Mouse (Mus musculus) embryonic facial prominence, embryonic 11.5 days (tissue): ENCODE results near the gene Sesn2. TPM values are rescaled to one million over a fixed set of nuclear protein-coding genes. Genes with fewer than 3 reads are reported as not detected.
A peak's percentile ranks its signal among the peaks of the same experiment; 100 is the strongest.

Experiments
- ATAC-seq: fragments of 200-750 bp; cut with Nextera tagmentation; replicated peaks from 2 replicates; pipeline ENCODE4 v1.8.0; 2017; ENCODE audit warnings: low read depth; ENCODE audit not compliant: insufficient number of reproducible peaks, low FRiP score, low TSS enrichment
- DNase-seq: peaks from one replicate; pipeline ENCODE4 v3.0.0-alpha.2; 2015; ENCODE audit warnings: low spot score
- H3K27ac ChIP-seq: fragments of 300-500 bp; sonication (generic); replicated peaks from 2 replicates; pipeline ENCODE4 v1.5.1; 2014; ENCODE audit warnings: mild to moderate bottlenecking, low read depth, low read length, control low read depth
- H3K27me3 ChIP-seq: fragments of 300-500 bp; sonication (generic); 2 replicates; pipeline ENCODE4 v1.6.1; 2014; ENCODE audit warnings: mild to moderate bottlenecking, low read length, moderate library complexity, mixed read lengths; ENCODE audit not compliant: control insufficient read depth, insufficient read depth
- H3K36me3 ChIP-seq: fragments of 300-500 bp; sonication (generic); replicated peaks from 2 replicates; pipeline ENCODE4 v1.6.1; 2014; ENCODE audit warnings: low read depth, mild to moderate bottlenecking, low read length, moderate library complexity, mixed read lengths; ENCODE audit not compliant: control insufficient read depth, insufficient read depth
- H3K4me1 ChIP-seq: fragments of 300-500 bp; sonication (generic); 2 replicates; pipeline ENCODE4 v1.6.1; 2014; ENCODE audit warnings: low read length, mixed read lengths; ENCODE audit not compliant: control insufficient read depth, insufficient read depth
- H3K4me2 ChIP-seq: fragments of 300-500 bp; sonication (generic); 2 replicates; pipeline ENCODE4 v1.6.1; 2014; ENCODE audit warnings: low read depth, mild to moderate bottlenecking, control low read depth, low read length, moderate library complexity
- H3K4me3 ChIP-seq: fragments of 300-500 bp; sonication (generic); 2 replicates; pipeline ENCODE4 v1.5.1; 2014; ENCODE audit warnings: low read depth, low read length, control low read depth
- H3K9ac ChIP-seq: fragments of 300-500 bp; sonication (generic); replicated peaks from 2 replicates; pipeline ENCODE4 v1.6.1; 2014; ENCODE audit warnings: mild to moderate bottlenecking, control low read depth, low read length
- H3K9me3 ChIP-seq: fragments of 300-500 bp; sonication (generic); replicated peaks from 2 replicates; pipeline ENCODE4 v1.6.1; 2016; ENCODE audit warnings: mild to moderate bottlenecking, low read length, inconsistent platforms, mixed read lengths; ENCODE audit not compliant: control insufficient read depth
- WGBS: fragments of 180-500 bp; shearing (Covaris S2); extraction: QIAGEN DNeasy Blood & Tissue Kit; methylation state at CpG from one replicate; pipeline ENCODE4 v1.1.7; 2014; 5-methylcytosine and 5-hydroxymethylcytosine counted together
- polyA plus RNA-seq: library from polyadenylated mRNA; unstranded; fragments of >200 nt; fragmentation: Nextera tagmentation; extraction: Ambion mirVana; gene quantifications from 2 replicates; pipeline ENCODE4 v1.2.1, GENCODE M21; 2014

Gene Sesn2
- polyA plus RNA-seq, 1 experiment from 2014 or later = 6.0 TPM

GRCm38 (mm10) chr4:132524808-132525207 lies 14.5 kb upstream of the Sesn2 start:
- Histone ChIP-seq H3K9ac (peak overlapping the region; percentile 28; the same call in 1 of the 2 replicates), H3K4me2 (no peak overlapping the region), H3K27me3 (no peaks in the 10 kb centered on the region), H3K4me3 (no peak overlapping the region), H3K36me3 (no peaks in the 10 kb centered on the region), H3K9me3 (no peaks in the 10 kb centered on the region), H3K27ac (no peak overlapping the region), H3K4me1 (no peaks in the 10 kb centered on the region)
- WGBS = 51% methylated on average over 6 of the region's 6 CpGs
- DNase-seq (no peak), ATAC-seq (no peak)

GRCm38 (mm10) chr4:132524321-132524741 lies 14.0 kb upstream of the Sesn2 start:
- ATAC-seq (no peak), DNase-seq (peak; percentile 13)
- WGBS = 18% methylated on average over 11 of the region's 11 CpGs
- Histone ChIP-seq H3K4me3 (no peak overlapping the region), H3K4me2 (no peak overlapping the region), H3K27me3 (no peaks in the 10 kb centered on the region), H3K27ac (no peak overlapping the region), H3K9ac (peak overlapping the region; percentile 28), H3K9me3 (no peaks in the 10 kb centered on the region), H3K36me3 (no peaks in the 10 kb centered on the region), H3K4me1 (no peaks in the 10 kb centered on the region)

GRCm38 (mm10) chr4:132519188-132519587 lies 8.9 kb upstream of the Sesn2 start:
- H3K4me1 ChIP-seq = no peaks in the 10 kb centered on the region
- H3K4me2 ChIP-seq = no peak overlapping the region
- no peaks in the 10 kb centered on the region for H3K36me3 ChIP-seq
- H3K9me3 ChIP-seq = no peaks in the 10 kb centered on the region
- no peak overlapping the region for H3K4me3 ChIP-seq
- ATAC-seq (no peak), DNase-seq (no peak)
- H3K27ac ChIP-seq = no peak overlapping the region
- no peak overlapping the region for H3K9ac ChIP-seq
- H3K27me3 ChIP-seq = no peaks in the 10 kb centered on the region
- WGBS = 91% methylated on average over 3 of the region's 3 CpGs

GRCm38 (mm10) chr4:132518066-132518465 lies 7.8 kb upstream of the Sesn2 start:
- DNase-seq (no peak), ATAC-seq (no peak)
- no peak overlapping the region for H3K4me3 ChIP-seq
- H3K4me1 ChIP-seq = no peaks in the 10 kb centered on the region
- no peak overlapping the region for H3K9ac ChIP-seq
- 75% methylated on average over 8 of the region's 8 CpGs for WGBS
- H3K4me2 ChIP-seq = no peak overlapping the region
- H3K27ac ChIP-seq = no peak overlapping the region
- no peaks in the 10 kb centered on the region for H3K9me3 ChIP-seq
- no peaks in the 10 kb centered on the region for H3K36me3 ChIP-seq
- H3K27me3 ChIP-seq = no peaks in the 10 kb centered on the region

- Histone ChIP-seq H3K27me3 (no peaks in the 10 kb centered on the region), H3K9ac (no peak overlapping the region), H3K4me2 (peak overlapping the region; percentile 58), H3K36me3 (no peaks in the 10 kb centered on the region), H3K9me3 (no peaks in the 10 kb centered on the region), H3K4me3 (peak overlapping the region; percentile 40), H3K27ac (no peak overlapping the region), H3K4me1 (no peaks in the 10 kb centered on the region)
- peak; percentile 97 for DNase-seq
- 20% methylated on average over 22 of the region's 22 CpGs for WGBS
- ATAC-seq = peak; percentile 92
Measured at GRCm38 (mm10) chr4:132515369-132516155, 5.3 kb upstream of the Sesn2 start.

- ATAC-seq = no peak
- peak; percentile 92 for DNase-seq
- WGBS = 2% methylated on average over 21 of the region's 21 CpGs
Measured at GRCm38 (mm10) chr4:132514555-132515135, 4.3 kb upstream of the Sesn2 start.

GRCm38 (mm10) chr4:132513395-132514273 lies 3.3 kb upstream of the Sesn2 start:
- H3K27me3 ChIP-seq = no peaks in the 10 kb centered on the region
- H3K4me1 ChIP-seq = no peaks in the 10 kb centered on the region
- no peak overlapping the region for H3K27ac ChIP-seq
- WGBS = 34% methylated on average over 14 of the region's 14 CpGs
- H3K4me3 ChIP-seq = no peak overlapping the region
- DNase-seq (peak; percentile 22), ATAC-seq (no peak)
- H3K4me2 ChIP-seq = no peak overlapping the region
- no peaks in the 10 kb centered on the region for H3K36me3 ChIP-seq
- no peaks in the 10 kb centered on the region for H3K9me3 ChIP-seq
- no peak overlapping the region for H3K9ac ChIP-seq

More at GRCm38 (mm10) chr4:132514555-132515135, 4.3 kb upstream of the Sesn2 start:
- H3K4me3 ChIP-seq = peak overlapping the region; percentile 40
- H3K9me3 ChIP-seq = no peaks in the 10 kb centered on the region
- no peak overlapping the region for H3K27ac ChIP-seq
- H3K4me1 ChIP-seq = no peaks in the 10 kb centered on the region
- H3K36me3 ChIP-seq = no peaks in the 10 kb centered on the region
- peak overlapping the region; percentile 58 for H3K4me2 ChIP-seq
- peak overlapping the region; percentile 30 for H3K9ac ChIP-seq
- H3K27me3 ChIP-seq = no peaks in the 10 kb centered on the region
